Mouse (Mus musculus) frontal cortex, postnatal 14 days (tissue): ENCODE measurements around the gene Cxcr2.
"Not testable (repeated sequence)": the region's sequence is repeated elsewhere in the genome, so short reads cannot be mapped to it uniquely, and the experiment has no call there.

Source experiments
- DNase-seq, 2 experiments: peaks; one replicate each; pipeline ENCODE4 v3.0.0; 2022; ENCODE audit warnings: low spot score in 2 of 2

Gene Cxcr2

DNA sequence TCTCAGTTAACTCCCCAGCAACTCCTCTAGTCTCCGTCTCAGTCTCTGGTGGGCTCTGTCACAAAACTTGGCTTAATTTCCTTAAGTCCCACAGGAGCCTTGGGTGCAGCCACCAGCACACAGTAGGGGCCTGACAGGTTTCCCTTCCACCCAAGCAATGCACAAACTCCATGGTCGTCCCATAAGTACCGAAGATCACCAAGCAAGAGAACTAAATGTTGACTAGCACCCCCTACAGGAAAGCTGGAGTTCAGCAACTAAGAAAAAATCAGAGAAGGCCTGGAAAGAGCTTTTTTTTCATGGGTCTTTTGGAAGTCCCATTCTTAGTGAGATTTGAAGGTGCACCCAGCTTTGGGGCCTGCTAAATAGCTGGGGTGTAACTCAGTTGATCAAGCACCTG is 14.4 kb upstream of the Cxcr2 start:
- DNase-seq, result no peak

DNA sequence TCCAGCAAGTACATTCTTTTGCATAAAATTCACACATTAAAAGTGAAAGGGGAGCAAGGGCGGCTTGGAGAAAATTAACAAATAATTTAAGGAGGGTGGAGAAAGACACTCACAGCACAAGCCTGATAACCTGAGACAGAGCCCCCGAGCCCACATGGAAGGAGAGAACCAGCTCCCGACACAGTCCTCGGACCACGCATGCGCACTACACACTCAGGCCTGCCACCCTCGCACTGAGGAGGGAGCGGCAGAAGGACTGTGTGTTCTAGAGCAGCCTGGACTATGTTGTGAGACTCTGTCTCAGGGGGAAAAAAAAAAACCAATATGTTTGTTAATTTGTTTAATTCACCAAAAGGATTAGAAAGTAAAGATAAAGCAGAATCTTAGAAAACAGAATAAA is 12.0 kb upstream of the Cxcr2 start:
- DNase-seq, result no peak

DNA sequence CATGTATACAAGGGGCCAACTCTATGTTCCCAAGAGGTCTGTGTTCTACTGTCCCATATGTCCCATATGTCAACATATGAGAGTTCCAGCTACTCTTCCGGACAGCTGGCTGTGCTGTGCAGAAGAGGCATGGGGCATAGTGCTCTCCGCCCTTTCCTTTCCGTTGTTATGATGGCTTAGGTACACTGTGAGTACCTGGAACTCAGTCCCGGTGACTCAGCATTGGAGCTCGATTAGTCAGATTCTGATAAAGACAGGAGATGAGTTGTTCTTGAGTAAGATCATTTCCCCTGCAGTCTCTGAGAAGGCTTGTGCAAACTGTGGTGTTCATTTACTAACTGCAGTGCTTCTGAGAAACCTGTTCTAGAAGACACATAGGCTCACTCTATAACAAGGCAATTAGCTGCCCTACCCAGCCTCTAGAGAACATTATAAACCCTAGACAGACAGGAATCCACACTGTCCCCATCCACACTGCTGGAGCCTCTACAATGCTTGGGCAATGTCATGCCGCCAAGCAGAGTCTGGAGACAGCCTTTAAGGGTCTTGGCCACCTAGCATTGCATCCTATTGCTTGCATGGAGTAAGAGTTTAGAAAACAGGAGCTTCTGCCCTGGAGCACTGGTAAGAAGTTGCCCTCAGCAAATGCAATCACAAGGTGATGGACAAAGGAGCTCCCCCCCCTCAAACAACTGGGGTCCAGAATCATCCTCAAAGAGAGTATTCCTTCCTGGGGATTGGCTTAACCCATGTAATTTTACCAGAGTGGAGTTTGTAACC is 4.5 kb upstream of the Cxcr2 start:
- no peak for DNase-seq

DNA sequence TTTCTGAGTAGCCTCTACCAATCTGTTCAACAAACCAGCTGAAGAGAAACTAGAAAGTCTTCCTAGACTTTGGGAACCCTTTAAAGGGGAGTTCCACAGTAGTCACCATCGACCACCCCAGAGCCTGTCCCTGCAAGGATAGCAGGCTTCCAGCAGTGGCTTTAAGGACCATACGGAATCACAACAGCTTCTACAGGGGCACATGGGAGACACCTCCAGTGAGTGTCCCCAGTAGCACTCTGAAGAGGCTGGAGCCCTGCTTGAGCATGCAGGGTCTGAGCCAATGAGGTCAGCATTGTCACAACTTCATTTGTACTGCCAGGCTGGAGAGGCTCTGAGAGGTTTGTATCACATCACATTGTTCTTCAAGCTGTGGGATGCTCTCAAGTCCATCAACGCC is 3.7 kb upstream of the Cxcr2 start:
- no peak for DNase-seq

DNA sequence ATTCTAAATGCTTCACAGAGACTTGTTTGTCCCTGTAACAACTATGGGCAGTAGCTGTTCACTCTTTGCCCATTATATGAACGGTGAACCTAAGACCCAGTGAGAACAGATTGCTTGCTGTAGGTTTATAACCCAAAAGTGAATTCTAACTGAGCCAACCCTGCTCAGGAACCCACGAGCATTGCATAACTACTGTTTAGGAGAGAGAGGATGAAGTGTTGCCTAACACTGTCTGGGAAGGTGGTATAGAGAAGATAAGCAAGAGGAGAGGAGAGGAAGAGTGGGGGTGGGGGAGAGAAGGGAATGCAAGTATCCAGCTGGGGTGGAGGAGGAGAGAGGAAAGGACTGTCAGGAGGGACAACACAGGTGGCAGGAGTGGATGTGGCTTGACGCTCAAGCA is 2.7 kb upstream of the Cxcr2 start:
- no peak for DNase-seq

DNA sequence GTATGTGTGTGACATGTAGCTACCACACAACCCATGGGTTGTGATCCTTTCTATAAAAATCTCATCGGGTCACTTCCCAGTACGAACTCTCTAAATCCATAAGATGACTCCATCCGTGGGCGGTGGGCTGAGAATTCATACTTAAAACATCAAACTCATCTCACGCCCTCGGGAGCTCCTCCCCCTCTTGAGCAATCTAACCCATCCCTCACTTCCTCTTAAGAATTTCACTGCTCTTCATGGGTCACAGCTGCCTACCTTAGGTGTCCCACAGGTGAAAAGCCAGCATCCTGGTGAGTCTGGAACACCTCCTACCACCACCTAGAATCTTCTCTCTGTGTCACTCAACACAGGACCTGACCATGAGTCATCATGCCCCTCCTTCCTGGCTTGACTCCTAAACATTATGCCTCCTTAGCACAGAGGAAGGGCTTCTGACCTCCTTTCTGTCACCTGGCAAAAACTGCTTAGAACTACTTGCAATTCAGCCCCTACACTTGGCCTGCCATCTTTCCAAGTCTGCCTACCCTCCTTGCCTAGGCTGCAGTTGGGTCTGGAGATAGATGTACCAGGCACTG is 1.7 kb downstream of the Cxcr2 start:
- DNase-seq, result no peak

DNA sequence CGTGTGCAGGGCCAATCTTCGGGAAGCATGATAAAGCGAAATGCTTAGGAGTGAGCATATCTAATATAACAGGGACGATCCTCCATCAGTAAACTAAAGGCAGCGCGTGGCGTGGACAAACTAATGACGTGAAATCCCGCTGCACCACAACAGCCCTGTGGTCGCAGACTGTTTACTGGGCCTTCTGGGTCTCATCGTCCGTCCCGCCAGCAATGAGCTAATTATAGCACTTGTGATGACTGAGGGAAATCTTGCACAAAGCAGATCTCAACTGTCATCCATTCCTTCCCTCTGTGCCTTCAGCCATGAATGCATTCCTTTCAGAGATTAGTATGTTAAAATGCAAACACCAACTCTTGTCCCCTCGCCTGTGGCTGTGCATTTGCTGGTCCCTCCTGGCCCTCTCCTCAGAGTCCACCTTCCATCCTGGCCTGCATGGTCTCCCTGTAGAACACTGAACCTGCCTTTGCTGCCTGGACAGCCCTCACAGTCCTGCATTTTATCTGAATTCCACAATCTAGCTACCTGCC is 2.7 kb downstream of the Cxcr2 start:
- DNase-seq, result no peak

DNA sequence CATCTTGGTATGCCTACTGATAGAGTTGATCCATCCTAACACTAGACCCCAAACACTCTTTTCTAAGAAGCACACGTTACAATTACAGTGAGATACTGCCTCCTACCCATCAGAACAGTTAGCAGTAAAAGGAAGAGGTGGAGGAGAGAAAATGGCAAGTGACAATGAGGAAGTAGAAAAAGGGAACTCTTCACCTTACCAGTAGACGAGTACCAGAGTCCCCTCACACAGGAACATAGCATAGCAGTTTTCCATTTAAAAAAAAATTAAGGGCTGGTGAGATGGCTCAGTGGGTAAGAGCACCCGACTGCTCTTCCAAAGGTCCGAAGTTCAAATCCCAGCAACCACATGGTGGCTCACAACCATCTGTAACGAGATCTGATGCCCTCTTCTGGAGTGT is 5.8 kb downstream of the Cxcr2 start:
- not testable (repeated sequence) for DNase-seq

DNA sequence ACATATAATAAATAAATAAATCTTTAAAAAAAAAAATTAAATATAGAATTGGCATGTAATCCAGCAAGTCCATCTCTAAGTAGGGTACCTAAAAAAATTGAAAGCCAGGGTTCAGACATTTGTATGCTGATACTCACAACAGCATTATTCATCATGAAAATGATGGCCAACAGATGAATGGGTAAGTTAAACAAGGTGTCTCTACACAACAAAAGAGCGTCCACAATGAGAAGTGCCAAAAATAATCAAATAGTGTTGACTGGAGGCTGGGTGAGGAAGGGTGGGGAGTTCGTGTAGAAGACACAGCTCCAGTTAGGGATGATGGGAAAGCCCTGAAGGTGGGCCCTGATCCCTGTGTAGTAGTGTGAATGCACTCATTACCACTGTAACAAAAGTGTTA is 6.2 kb downstream of the Cxcr2 start:
- no peak for DNase-seq

DNA sequence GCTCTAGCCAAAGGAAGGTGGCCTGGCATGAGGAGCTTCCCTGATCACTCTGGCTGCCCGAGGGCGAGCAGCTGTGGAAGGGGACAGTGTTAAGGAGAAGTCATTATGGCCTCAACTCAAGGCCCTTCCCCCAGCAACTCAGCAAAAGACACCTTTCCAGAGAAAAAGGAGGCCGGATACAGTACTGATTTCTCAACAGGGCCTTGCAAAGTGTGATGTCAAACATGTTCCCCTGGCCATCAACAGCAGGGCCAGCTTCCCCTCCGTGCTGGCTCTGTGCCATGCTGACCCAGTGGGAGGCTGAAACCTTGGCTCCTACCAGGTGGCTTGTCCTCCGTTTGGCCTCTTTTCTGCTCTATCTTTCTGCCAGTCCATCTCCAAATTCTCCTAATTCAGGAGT is 13.3 kb downstream of the Cxcr2 start:
- no peak for DNase-seq

DNA sequence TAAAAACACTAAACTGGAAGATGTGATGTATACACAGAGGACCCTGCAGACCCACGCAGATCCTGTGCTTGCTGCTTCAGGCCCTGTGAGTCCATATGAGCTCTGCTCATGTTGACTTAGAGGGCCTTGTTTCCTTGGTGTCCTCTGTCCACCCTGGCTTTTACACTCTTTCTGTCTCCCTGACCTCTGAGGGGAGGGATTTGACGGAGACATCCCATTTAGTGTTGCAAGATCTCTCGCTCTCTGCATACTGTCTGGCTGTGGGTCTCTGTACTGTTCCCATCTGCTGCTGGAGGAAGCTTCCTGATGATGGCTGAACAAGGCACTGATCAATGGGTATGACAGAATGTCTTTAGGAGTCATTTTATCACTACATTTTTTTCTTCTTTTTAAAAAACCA is 15.9 kb downstream of the Cxcr2 start:
- no peak for DNase-seq

DNA sequence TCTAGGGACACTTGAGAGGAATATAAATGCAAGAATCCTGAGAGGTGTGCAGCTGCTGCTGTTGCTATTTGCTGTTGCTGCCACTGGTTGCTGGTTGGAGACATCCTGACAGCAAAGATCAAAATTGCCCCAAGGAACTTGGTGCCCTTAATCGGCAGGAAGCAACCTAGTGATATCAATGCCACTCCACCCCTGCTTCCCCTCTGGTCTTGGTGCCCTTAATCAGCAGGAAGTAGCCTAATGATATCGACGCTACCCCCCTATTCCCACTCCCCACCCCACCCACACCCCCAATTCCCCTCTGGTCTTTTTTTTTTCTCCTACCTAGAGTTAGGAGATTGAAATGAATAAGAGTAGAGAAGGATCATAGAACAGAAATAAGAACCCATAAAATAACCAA is 18.9 kb downstream of the Cxcr2 start:
- no peak for DNase-seq

DNA sequence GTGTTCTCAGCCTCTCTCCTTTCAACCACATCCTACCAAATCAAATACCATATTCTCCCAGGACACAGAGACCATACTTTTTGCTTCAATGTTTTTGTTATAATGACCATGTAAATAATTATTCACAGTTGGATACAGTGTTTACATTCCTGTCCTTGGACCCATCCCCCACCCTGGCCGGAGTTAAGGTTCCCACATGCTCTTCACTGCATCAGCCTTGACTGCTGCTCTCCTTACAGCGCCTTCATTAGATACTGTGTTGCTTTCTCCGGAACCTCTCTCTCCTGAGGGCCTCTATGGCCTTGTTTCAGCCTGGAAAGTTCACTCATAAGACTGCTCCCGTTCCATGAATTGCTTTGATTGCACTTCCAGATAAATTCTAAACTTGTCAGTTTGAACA is 21.9 kb downstream of the Cxcr2 start:
- no peak for DNase-seq

DNA sequence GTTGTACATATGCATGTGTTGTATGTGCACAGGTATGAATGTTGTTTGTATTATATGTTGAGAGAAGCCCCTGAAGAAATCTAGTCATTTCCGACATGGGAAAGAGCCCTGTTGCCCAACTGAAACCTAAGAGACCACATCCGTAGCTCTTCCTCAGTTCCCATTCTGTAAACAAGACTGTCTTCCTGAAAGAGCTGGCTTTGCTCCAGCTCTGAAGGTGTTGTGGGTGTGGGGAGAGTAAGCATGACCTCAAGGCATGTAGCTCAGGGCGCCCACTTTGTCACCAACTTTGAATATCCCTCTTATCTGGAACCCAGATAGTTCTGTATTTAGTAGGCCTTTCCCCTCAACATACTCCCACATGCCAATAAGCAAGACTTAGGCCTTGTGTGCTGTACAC is 24.8 kb downstream of the Cxcr2 start:
- no peak for DNase-seq

DNA sequence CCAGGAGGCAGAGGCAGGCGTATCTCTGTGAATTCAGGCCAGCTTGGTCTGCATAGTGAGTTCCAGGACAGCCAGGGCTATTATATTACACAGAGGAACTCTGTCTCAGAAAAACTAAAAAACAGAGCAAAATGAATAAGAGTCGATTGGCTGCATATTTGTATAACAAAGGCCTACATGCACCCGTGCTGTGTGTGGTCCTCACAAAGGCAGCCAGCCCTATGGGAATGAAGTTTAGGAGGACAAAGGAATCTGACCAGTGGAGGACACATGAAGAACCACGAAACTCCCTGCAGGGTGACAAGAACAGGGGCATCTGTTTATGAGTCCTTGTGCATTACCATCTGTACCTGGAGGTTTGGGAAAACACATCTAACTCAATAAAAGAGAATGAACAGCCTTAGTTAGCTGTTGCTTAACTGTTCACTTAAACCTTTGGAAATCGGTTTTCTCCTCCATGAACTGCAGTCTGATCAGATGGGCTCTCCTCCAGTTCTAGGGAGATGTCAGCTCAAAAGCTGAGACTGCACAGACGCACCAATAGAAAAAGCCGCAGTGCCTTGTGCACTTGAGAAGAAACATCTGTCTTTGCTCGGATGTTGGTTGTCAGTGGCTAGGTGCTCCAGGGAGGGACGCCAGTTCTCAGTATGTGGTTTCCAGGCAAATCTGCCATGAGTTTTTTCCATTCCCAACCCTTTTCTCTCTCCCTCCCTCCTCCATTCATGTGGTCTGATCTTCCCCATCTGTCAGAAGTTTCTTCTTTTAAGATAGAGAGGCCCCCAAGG is 26.0 kb downstream of the Cxcr2 start:
- DNase-seq, result no peak

DNA sequence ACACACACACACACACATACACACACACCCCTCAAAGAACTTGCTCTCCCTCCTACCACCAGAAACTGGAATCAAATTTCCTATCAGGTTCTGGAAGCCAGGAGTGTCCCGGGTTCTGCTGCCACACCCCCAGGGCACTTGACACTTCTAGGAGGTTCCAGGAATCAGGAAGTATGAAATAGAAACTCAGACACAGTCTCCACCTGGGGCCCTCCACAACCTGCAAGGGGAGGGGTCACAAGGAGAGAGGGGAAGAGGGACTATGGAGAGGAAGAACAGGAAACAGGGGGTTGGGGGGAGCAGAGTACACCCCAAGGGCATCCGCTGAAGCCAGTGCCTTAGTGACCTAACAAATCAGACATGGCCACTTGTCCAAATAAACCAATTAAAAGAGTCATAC is 27.7 kb downstream of the Cxcr2 start:
- DNase-seq, result no peak

DNA sequence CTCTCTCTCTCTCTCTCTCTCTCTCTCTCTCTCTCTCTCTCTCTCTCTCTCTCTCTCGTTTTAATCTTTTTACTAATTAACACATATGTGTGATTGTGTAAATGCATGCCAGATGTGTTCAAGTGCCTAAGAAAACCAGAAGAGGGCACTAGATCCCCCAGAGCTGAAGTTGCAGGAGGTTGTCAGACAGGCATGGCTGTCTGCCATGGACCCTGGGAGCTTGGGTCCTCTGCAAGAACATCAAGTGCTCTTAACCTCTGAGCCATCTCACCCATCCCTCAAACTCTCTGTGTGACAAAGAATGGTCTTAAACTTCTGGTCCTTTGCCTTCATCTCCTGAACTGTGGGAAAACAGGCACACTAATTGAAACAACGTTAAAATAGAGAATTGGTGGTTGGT is 29.2 kb downstream of the Cxcr2 start:
- DNase-seq, result no peak

DNA sequence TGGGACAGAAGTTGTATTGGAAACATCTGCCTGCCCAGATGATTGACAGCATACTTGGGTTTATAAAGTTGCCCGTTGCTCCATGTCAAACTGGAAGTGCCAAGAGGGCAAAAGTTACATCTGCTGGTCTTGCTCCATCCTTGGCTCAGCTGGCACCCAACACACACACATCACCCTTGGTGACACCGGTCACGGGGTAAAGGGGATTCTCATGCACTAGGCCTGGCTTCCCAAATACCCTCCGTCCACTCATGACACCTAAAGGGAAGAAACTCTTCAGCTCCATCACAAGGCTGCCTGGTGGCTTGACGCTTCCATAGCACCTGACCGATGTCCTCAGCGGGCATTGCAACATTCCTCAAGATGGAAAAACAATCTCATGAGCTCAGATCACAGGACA is 36.7 kb downstream of the Cxcr2 start:
- DNase-seq, result no peak

DNA sequence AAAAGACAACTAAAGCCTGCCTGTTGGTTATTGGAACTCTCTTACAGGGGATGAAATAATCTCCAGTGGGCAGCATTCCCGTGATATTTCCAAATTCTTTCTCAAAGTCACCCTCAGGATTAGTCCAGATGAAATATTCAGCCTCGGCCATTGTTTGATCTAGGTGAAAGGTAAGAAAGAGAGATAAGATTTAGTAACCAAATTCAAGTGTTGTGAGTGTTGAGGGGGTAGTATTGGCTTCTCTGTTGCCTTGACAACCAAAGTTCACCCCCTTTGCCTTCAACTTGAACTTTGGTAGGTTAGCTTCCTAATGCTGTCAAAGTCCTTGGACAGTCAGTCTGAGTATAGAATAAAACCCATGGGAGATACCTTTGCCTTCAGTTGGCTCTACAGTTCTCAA is 38.9 kb downstream of the Cxcr2 start:
- DNase-seq, result no peak

DNA sequence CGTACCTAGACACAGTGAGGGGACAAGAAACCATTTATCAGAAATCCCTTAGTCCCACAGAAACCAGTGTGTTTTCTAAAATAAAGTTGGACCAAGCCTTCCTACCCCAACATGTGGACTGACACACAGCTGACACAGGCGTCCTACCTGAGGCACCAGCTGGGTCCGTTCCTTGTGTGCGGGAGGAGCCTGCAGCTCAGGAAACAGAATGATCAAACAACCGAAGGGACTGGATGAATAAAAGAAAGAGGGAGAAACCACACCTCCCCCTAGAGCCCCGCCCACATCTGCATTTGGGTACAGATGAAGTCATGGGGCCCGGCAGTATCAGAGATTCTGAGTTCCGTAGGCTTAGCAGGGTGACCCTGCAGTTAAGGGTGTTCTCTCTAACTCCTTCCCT is 40.7 kb downstream of the Cxcr2 start, which contains the start of gene Cxcr1:
TSS of gene Cxcr1 (minus strand) at position 187 of the 400 bp plus-strand sequence.
- no peak for DNase-seq

DNA sequence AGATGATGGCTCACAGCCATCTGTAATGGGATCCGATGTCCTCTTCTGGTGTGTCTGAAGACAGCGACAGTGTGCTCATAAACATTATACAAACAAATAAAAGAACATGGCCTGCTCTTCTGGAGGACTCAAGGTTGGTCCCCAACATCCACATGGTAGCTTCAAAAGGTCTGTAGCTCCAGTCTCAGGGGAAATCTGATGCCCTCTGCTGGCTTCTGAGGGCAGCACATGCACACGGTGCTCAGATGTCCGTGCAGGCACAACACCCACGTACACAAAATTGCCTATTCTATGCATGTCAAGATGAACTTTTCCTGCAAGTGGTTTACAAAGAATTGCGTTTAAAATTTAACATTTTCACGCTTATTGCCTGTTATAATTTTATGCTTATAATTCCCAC is 42.2 kb downstream of the Cxcr2 start:
- no peak for DNase-seq

DNA sequence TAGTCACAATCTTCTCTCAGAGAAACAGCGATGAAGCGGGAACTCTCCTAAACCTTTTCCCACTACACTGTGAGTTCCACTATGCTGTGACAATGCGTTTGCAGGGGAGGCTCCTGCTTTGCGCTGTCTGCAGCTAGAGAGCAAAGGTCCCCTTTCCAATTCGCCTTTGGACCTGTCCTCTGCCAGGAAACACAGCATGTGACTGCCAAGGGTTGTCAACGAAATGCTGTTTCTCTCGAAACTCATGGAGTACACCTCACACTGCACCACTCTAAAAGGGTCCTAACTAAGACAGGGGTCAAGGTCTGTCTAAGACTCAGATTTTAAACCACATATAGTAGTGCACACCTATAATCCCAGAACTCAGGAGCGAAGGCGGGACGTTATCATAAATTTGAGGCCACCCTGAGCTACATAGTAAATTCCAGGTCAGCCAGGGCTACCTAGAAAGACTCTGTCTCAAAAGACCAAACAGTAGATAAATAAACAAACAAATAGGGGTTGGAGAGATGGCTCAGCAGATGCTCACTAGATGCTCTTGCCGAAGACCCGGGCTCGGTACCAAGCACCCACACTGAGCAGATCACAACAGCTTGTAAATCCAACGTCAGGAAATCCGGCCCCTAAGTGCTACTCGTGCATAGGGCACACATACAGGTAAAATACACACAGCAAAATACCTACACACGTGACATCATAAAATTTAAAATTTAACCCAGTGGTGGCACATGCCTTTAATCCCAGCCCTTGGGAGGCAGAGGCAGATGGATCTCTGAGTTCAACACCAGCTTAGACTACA is 43.0 kb downstream of the Cxcr2 start:
- DNase-seq, result no peak
